Mouse (Mus musculus) heart, embryonic 11.5 days (tissue): ENCODE data around the gene Ptprn2. TPM values are rescaled to one million over a fixed set of nuclear protein-coding genes. Genes with fewer than 3 reads are reported as not detected.

Experiments
- ATAC-seq: fragments of 200-750 bp; cut with Nextera tagmentation; replicated peaks from 2 replicates; pipeline ENCODE4 v1.8.0; 2017; ENCODE audit warnings: moderate library complexity; ENCODE audit not compliant: insufficient number of reproducible peaks, low FRiP score, low TSS enrichment
- H3K27ac ChIP-seq: fragments of 300-500 bp; sonication (generic); 2 replicates; pipeline ENCODE4 v1.5.1; 2014; ENCODE audit warnings: mild to moderate bottlenecking, low read depth, low read length
- H3K27me3 ChIP-seq: fragments of 300-500 bp; sonication (generic); 2 replicates; pipeline ENCODE4 v1.6.1; 2014; ENCODE audit warnings: mild to moderate bottlenecking, low read length, mixed read lengths; ENCODE audit not compliant: control insufficient read depth, insufficient read depth
- H3K36me3 ChIP-seq: fragments of 300-500 bp; sonication (generic); 2 replicates; pipeline ENCODE4 v1.6.1; 2014; ENCODE audit warnings: mild to moderate bottlenecking, low read length, moderate library complexity, mixed read lengths; ENCODE audit not compliant: control insufficient read depth, insufficient read depth
- H3K4me1 ChIP-seq: fragments of 300-500 bp; sonication (generic); 2 replicates; pipeline ENCODE4 v1.6.1; 2014; ENCODE audit warnings: low read length; ENCODE audit not compliant: control insufficient read depth, insufficient read depth
- H3K4me2 ChIP-seq: fragments of 300-500 bp; sonication (generic); 2 replicates; pipeline ENCODE4 v1.6.1; 2014; ENCODE audit warnings: mild to moderate bottlenecking, moderate library complexity
- H3K4me3 ChIP-seq: fragments of 300-500 bp; sonication (generic); 2 replicates; pipeline ENCODE4 v1.5.1; 2014; ENCODE audit warnings: low read depth, low read length
- H3K9ac ChIP-seq: fragments of 300-500 bp; sonication (generic); 2 replicates; pipeline ENCODE4 v1.6.1; 2014; ENCODE audit warnings: mild to moderate bottlenecking, low read depth, low read length, moderate library complexity
- H3K9me3 ChIP-seq: fragments of 300-500 bp; sonication (generic); replicated peaks from 2 replicates; pipeline ENCODE4 v1.6.1; 2016; ENCODE audit warnings: low read length; ENCODE audit not compliant: control insufficient read depth
- WGBS: fragments of 180-500 bp; shearing (Covaris S2); extraction: QIAGEN DNeasy Blood & Tissue Kit; methylation state at CpG from one replicate; pipeline ENCODE4 v1.1.7; 2014; ENCODE audit not compliant: insufficient replicate concordance; 5-methylcytosine and 5-hydroxymethylcytosine counted together
- polyA plus RNA-seq: library from polyadenylated mRNA; unstranded; fragments of >200 nt; fragmentation: Nextera tagmentation; extraction: Ambion mirVana; gene quantifications from 2 replicates; pipeline ENCODE4 v1.2.1, GENCODE M21; 2014

The Ptprn2 gene
- polyA plus RNA-seq, 1 experiment from 2014 or later: not detected

- Histone ChIP-seq H3K9me3 (no peaks in the 10 kb centered on the region), H3K36me3 (no peaks in the 10 kb centered on the region), H3K9ac (no peak overlapping the region), H3K4me1 (no peaks in the 10 kb centered on the region), H3K27ac (no peak overlapping the region), H3K27me3 (no peaks in the 10 kb centered on the region), H3K4me3 (no peak overlapping the region), H3K4me2 (no peak overlapping the region)
- WGBS: 77% methylated on average over 5 of the region's 5 CpGs
- ATAC-seq: no peak
These were observed 789.1 kb downstream of the Ptprn2 start for GRCm38 (mm10) chr12:117274576-117274975.

GRCm38 (mm10) chr12:117280790-117281189 is 795.3 kb downstream of the Ptprn2 start:
- Histone ChIP-seq H3K9ac (no peak overlapping the region), H3K4me1 (no peaks in the 10 kb centered on the region), H3K4me3 (no peak overlapping the region), H3K27ac (no peak overlapping the region), H3K36me3 (no peaks in the 10 kb centered on the region), H3K9me3 (no peaks in the 10 kb centered on the region), H3K4me2 (no peak overlapping the region), H3K27me3 (no peaks in the 10 kb centered on the region)
- ATAC-seq: no peak
- WGBS: 86% methylated on average over 3 of the region's 3 CpGs

- WGBS: 75% methylated on average over 2 of the region's 2 CpGs
- H3K9ac ChIP-seq: no peak overlapping the region
- no peak overlapping the region for H3K27ac ChIP-seq
- no peak for ATAC-seq
- H3K27me3 ChIP-seq: no peaks in the 10 kb centered on the region
- H3K4me2 ChIP-seq: no peak overlapping the region
- H3K4me3 ChIP-seq: no peak overlapping the region
- no peaks in the 10 kb centered on the region for H3K4me1 ChIP-seq
- H3K36me3 ChIP-seq: no peaks in the 10 kb centered on the region
- no peaks in the 10 kb centered on the region for H3K9me3 ChIP-seq
These were observed 797.1 kb downstream of the Ptprn2 start for GRCm38 (mm10) chr12:117282659-117283058.

- Histone ChIP-seq H3K4me2 (no peak overlapping the region), H3K36me3 (no peaks in the 10 kb centered on the region), H3K9me3 (no peaks in the 10 kb centered on the region), H3K27me3 (no peaks in the 10 kb centered on the region), H3K4me1 (no peaks in the 10 kb centered on the region), H3K4me3 (no peak overlapping the region), H3K27ac (no peak overlapping the region), H3K9ac (no peak overlapping the region)
- ATAC-seq: no peak
- 80% methylated on average over 2 of the region's 2 CpGs for WGBS
These were observed 801.9 kb downstream of the Ptprn2 start for GRCm38 (mm10) chr12:117287456-117287855.

- Histone ChIP-seq H3K27me3 (no peaks in the 10 kb centered on the region), H3K9ac (no peak overlapping the region), H3K27ac (no peak overlapping the region), H3K36me3 (no peaks in the 10 kb centered on the region), H3K9me3 (no peaks in the 10 kb centered on the region), H3K4me2 (no peak overlapping the region), H3K4me3 (no peak overlapping the region), H3K4me1 (no peaks in the 10 kb centered on the region)
- WGBS: 71% methylated on average over 3 of the region's 3 CpGs
- no peak for ATAC-seq
These were observed 806.4 kb downstream of the Ptprn2 start for GRCm38 (mm10) chr12:117291943-117292342.

GRCm38 (mm10) chr12:117296792-117297191 is 811.3 kb downstream of the Ptprn2 start:
- 47% methylated on average over 2 of the region's 2 CpGs for WGBS
- Histone ChIP-seq H3K9ac (no peak overlapping the region), H3K4me1 (no peaks in the 10 kb centered on the region), H3K4me3 (no peak overlapping the region), H3K27ac (no peak overlapping the region), H3K36me3 (no peaks in the 10 kb centered on the region), H3K9me3 (no peaks in the 10 kb centered on the region), H3K4me2 (no peak overlapping the region), H3K27me3 (no peaks in the 10 kb centered on the region)
- ATAC-seq: no peak

- WGBS: 76% methylated on average over 3 of the region's 3 CpGs
- Histone ChIP-seq H3K4me2 (no peak overlapping the region), H3K27me3 (no peaks in the 10 kb centered on the region), H3K4me3 (no peak overlapping the region), H3K27ac (no peak overlapping the region), H3K9me3 (no peaks in the 10 kb centered on the region), H3K36me3 (no peaks in the 10 kb centered on the region), H3K4me1 (no peaks in the 10 kb centered on the region), H3K9ac (no peak overlapping the region)
- no peak for ATAC-seq
These were observed 813.6 kb downstream of the Ptprn2 start for GRCm38 (mm10) chr12:117299084-117299483.

- WGBS: 74% methylated on average over 17 of the region's 17 CpGs
- no peak overlapping the region for H3K9ac ChIP-seq
- no peak overlapping the region for H3K4me3 ChIP-seq
- H3K9me3 ChIP-seq: no peaks in the 10 kb centered on the region
- ATAC-seq: no peak
- H3K36me3 ChIP-seq: no peaks in the 10 kb centered on the region
- H3K4me2 ChIP-seq: no peak overlapping the region
- H3K27ac ChIP-seq: no peak overlapping the region
- no peaks in the 10 kb centered on the region for H3K4me1 ChIP-seq
- H3K27me3 ChIP-seq: no peaks in the 10 kb centered on the region
These were observed 819.5 kb downstream of the Ptprn2 start for GRCm38 (mm10) chr12:117304751-117305624.

- WGBS: 81% methylated on average over 5 of the region's 5 CpGs
- no peaks in the 10 kb centered on the region for H3K36me3 ChIP-seq
These were observed 820.1 kb downstream of the Ptprn2 start for GRCm38 (mm10) chr12:117305625-117306105.

More at GRCm38 (mm10) chr12:117305625-117306105, 820.1 kb downstream of the Ptprn2 start:
- Histone ChIP-seq H3K9me3 (no peaks in the 10 kb centered on the region), H3K4me2 (no peak overlapping the region), H3K27me3 (no peaks in the 10 kb centered on the region), H3K4me1 (no peaks in the 10 kb centered on the region), H3K27ac (no peak overlapping the region), H3K4me3 (no peak overlapping the region), H3K9ac (no peak overlapping the region)
- ATAC-seq: no peak
